Mouse (Mus musculus) lung, postnatal 0 days (tissue): ENCODE measurements around the gene Bcl11b.

Experiments used
- CTCF ChIP-seq: IDR thresholded peaks from 2 replicates; pipeline ENCODE4 v1.5.1; 2016; ENCODE audit warnings: antibody characterized with exemption, mild to moderate bottlenecking
- EP300 ChIP-seq: IDR thresholded peaks from 2 replicates; pipeline ENCODE4 v1.6.1; 2016; ENCODE audit warnings: antibody characterized with exemption, mild to moderate bottlenecking, control low read depth

GRCm38 (mm10) chr12:107961843-107962242 is 41.6 kb downstream of the Bcl11b start:
- TF ChIP-seq CTCF, result no peak
- TF ChIP-seq EP300, result no peak
